Mouse (Mus musculus) ES-Bruce4 (cell line): ENCODE measurements at regions not wholly inside any gene's neighbourhood (a gene's known extent, or its start where the extent isn't known, plus 50 kb on each side); places are given as distances from the start of the nearest gene placed in this dataset.

ENCODE experiments used
- CTCF ChIP-seq: IDR thresholded peaks from one replicate; pipeline ENCODE4 v1.8.1; 2011; ENCODE audit warnings: low read depth, low read length
- EP300 ChIP-seq: IDR thresholded peaks from 2 replicates; pipeline ENCODE4 v1.6.1; 2011; ENCODE audit warnings: low read depth, low read length; ENCODE audit not compliant: insufficient read depth
- POLR2A ChIP-seq: IDR thresholded peaks from one replicate; pipeline ENCODE4 v1.8.1; 2011; ENCODE audit warnings: low read length; ENCODE audit not compliant: insufficient read depth

DNA sequence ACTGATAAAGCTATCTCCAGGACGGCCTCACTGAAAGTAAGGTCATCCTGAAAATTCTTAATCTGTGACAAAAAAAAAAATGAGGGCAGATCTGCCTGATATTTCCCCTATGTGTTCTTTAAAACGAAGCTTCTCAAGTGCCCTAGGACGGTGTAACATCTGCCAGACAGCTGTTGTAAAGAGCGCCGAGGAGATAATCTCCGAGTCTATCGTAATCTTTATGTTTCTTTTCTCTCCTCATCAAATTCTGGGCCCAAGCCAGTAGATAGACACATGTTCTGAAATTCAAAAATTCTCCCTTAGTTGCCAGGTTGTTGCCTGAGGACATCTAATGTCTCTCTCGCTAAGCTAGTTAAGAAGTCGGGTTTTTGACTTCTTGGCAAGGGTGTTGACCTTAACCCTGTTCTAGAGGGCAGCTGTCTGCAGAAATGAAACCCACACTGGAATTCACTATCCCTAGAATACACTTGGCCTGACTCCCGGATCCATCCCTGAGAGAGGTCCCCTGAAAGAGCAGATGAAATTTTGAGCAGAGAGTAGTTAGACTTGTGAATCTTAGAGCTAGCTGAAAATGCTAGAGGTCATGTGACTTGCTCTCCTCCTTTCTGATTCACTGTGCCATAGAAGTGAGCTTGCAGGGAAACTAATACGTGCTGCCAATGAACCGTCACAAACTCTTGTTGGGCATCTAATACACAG, 104.1 kb upstream of the Hes1 start:
- TF ChIP-seq CTCF, result no peak
- TF ChIP-seq POLR2A, result no peak
- no peak for TF ChIP-seq EP300
